Mouse (Mus musculus) MEL (cell line): ENCODE data around the gene Gm26566. TPM values are rescaled to one million over a fixed set of nuclear protein-coding genes. Genes with fewer than 3 reads are reported as not detected.
"Not testable (repeated sequence)": the region's sequence is repeated elsewhere in the genome, so short reads cannot be mapped to it uniquely, and the experiment has no call there.

Experiments used
- DNase-seq: peaks from one replicate; pipeline ENCODE4 v3.0.0; 2011; ENCODE audit warnings: low read depth, low spot score
- H3K27ac ChIP-seq: 2 replicates; pipeline ENCODE4 v1.5.1; 2012; ENCODE audit warnings: low read depth, mild to moderate bottlenecking, control low read depth, low read length, moderate library complexity; ENCODE audit not compliant: control insufficient read depth
- H3K27me3 ChIP-seq, 2 experiments: fragments of 150-350 bp in 1 of 2; sonication (generic) in 1 of 2; 2 replicates each; pipeline ENCODE4 v1.6.1; 2012; ENCODE audit warnings: low read length in 2 of 2, mild to moderate bottlenecking in 2 of 2, improper control_type of control experiment in 1 of 2, moderate library complexity in 1 of 2; ENCODE audit not compliant: insufficient read depth in 2 of 2, control insufficient read depth in 1 of 2
- H3K36me3 ChIP-seq, 2 experiments: 2 replicates each; pipeline ENCODE4 v1.6.1; 2012 to 2014; ENCODE audit warnings: low read length in 2 of 2, improper control_type of control experiment in 1 of 2, inconsistent platforms in 1 of 2, mild to moderate bottlenecking in 1 of 2; ENCODE audit not compliant: insufficient read depth in 2 of 2, control insufficient read depth in 1 of 2
- H3K4me1 ChIP-seq, 2 experiments: fragments of 150-350 bp in 1 of 2; sonication (generic) in 1 of 2; 2 replicates each; pipeline ENCODE4 v1.6.1; 2012; ENCODE audit warnings: low read length in 2 of 2, improper control_type of control experiment in 1 of 2, mild to moderate bottlenecking in 1 of 2; ENCODE audit not compliant: insufficient read depth in 2 of 2, control insufficient read depth in 1 of 2
- H3K4me3 ChIP-seq, 2 experiments: fragments of 150-350 bp in 1 of 2; sonication (generic) in 1 of 2; 2 replicates each; pipeline ENCODE4 v1.5.1; 2012; ENCODE audit warnings: low read depth in 2 of 2, low read length in 2 of 2, mild to moderate bottlenecking in 2 of 2, moderate library complexity in 2 of 2, control low read depth in 1 of 2, improper control_type of control experiment in 1 of 2; ENCODE audit not compliant: control insufficient read depth in 1 of 2, insufficient read depth in 1 of 2
- H3K79me2 ChIP-seq: 2 replicates; pipeline ENCODE4 v1.6.1; 2012; ENCODE audit warnings: mild to moderate bottlenecking, low read length, moderate library complexity; ENCODE audit not compliant: control insufficient read depth, poor library complexity, insufficient read depth
- H3K9ac ChIP-seq: 2 replicates; pipeline ENCODE4 v1.6.1; 2012; ENCODE audit warnings: low read depth, mild to moderate bottlenecking, control low read depth, low read length, moderate library complexity; ENCODE audit not compliant: control insufficient read depth, poor library complexity, severe bottlenecking
- H3K9me3 ChIP-seq: fragments of 150-350 bp; sonication (generic); replicated peaks from 2 replicates; pipeline ENCODE4 v1.6.1; 2012; ENCODE audit warnings: mild to moderate bottlenecking, low read length, improper control_type of control experiment, moderate library complexity; ENCODE audit not compliant: insufficient read depth
- ETS1 ChIP-seq: IDR thresholded peaks from 2 replicates; pipeline ENCODE4 v1.6.1; 2012; ENCODE audit warnings: low read depth, mild to moderate bottlenecking, inconsistent platforms, low read length, improper control_type of control experiment, moderate library complexity
- POLR2A ChIP-seq, 2 experiments: IDR thresholded peaks; 2 replicates each; pipeline ENCODE4 v1.6.1; 2011 to 2012; ENCODE audit warnings: low read length in 2 of 2, mild to moderate bottlenecking in 2 of 2, control low read depth in 1 of 2, improper control_type of control experiment in 1 of 2, low read depth in 1 of 2, moderate library complexity in 1 of 2; ENCODE audit not compliant: control insufficient read depth in 1 of 2, insufficient read depth in 1 of 2, poor library complexity in 1 of 2
- ZMIZ1 ChIP-seq: IDR thresholded peaks from 2 replicates; pipeline ENCODE4 v1.6.1; 2012; ENCODE audit warnings: low read depth, mild to moderate bottlenecking, inconsistent platforms, low read length, improper control_type of control experiment, moderate library complexity
- polyA plus RNA-seq, 2 experiments: library from polyadenylated mRNA; stranded (reverse) in 1 of 2; unstranded in 1 of 2; fragments of >175 nt in 1 of 2; fragments of >200 nt in 1 of 2; gene quantifications; 2 replicates each; pipeline versions ENCODE4 v1.2.1 to v1.2.4; 2012; ENCODE audit warnings: low replicate concordance in 2 of 2, low read depth in 1 of 2; ENCODE audit not compliant: insufficient read length in 2 of 2, insufficient read depth in 1 of 2, missing spikeins in 1 of 2
- total RNA-seq: library from RNA; depleted of rRNA; stranded (reverse); fragments of 300-350 nt; gene quantifications from 2 replicates; pipeline ENCODE4 v1.2.3, GENCODE M21; 2012

Gene Gm26566
- total and polyA plus RNA-seq, 3 experiments: 0.40 to 9.8 TPM; not detected in 1

DNA sequence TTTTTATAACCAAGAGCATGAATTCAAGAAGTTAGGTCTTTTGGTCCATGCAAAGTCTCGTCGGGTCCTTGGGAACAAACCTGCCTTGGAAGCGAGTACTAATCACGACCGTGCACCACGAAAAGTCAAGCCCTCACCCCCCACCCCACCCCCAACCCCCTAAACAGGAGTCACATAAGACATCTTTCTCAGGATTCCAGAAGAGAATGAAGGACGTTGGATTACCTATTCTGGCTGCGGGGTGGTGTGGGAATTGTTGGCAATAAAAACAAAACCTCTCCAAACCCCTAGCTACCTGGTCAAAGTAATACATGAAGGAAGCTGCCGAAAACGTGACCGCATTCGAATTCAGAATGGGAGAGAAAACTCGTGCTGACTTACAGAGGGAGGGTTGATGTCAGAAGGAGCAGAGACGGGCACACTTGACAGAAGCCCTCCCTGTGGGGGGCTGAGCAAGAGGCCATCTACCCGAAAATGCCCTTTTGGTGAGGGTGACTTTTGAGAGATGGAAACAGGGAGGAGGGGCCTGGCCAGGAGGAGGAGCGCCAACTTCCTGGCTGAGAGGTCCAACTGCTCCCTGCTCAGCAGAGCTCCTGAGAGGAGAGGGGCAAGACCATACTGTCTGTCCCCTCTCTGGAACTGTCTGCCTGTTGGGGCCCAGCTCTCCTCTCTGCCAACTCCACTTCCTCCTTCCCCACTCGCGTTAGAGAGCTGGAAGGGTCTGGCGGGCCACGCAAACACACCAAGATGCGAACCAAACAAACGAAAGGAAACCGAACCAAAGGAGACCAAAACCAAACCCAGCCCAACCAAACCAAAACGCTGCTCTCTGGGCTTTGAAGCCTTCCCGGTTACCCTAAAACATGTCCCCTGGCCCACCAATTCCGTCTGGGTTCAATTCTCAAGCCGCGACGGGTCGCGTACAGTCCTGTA is 35.2 kb downstream of the Gm26566 start:
- TF ChIP-seq ZMIZ1: 0 out of 2 replicates have a peak, but pooled peaks have one; percentile 68
- not testable (repeated sequence) for H3K79me2 ChIP-seq, H3K4me1 ChIP-seq, H3K27me3 ChIP-seq, H3K36me3 ChIP-seq, H3K9me3 ChIP-seq, H3K4me3 ChIP-seq, H3K9ac ChIP-seq, H3K27ac ChIP-seq
- DNase-seq: peak; percentile 75

- not testable (repeated sequence) for H3K79me2 ChIP-seq, H3K27me3 ChIP-seq, H3K27ac ChIP-seq, H3K36me3 ChIP-seq, DNase-seq, H3K4me3 ChIP-seq, H3K9me3 ChIP-seq, H3K4me1 ChIP-seq, H3K9ac ChIP-seq
Observed at GRCm38 (mm10) chr4:88757628-88758031, 36.0 kb downstream of the Gm26566 start.

GRCm38 (mm10) chr4:88758751-88759150 is 37.1 kb downstream of the Gm26566 start:
- H3K4me3 ChIP-seq, H3K9me3 ChIP-seq, DNase-seq, H3K27ac ChIP-seq, H3K27me3 ChIP-seq, H3K9ac ChIP-seq, H3K36me3 ChIP-seq, H3K4me1 ChIP-seq, H3K79me2 ChIP-seq: not testable (repeated sequence)

GRCm38 (mm10) chr4:88759610-88760268 is 38.1 kb downstream of the Gm26566 start, which contains the start of gene Gm13283:
TSS of gene Gm13283 (plus strand) at chr4:88760119.
- not testable (repeated sequence) for H3K9me3 ChIP-seq, H3K79me2 ChIP-seq, H3K27ac ChIP-seq, H3K4me1 ChIP-seq, H3K36me3 ChIP-seq, H3K27me3 ChIP-seq
- peak within 1 kb of the TSS; percentile 25 for H3K9ac ChIP-seq
- TF ChIP-seq ZMIZ1: 0 out of 2 replicates have a peak, but pooled peaks have one; percentile 41
- TF ChIP-seq ETS1: 0 out of 2 replicates have a peak, but pooled peaks have one; percentile 15
- TF ChIP-seq POLR2A (IDR thresholded peaks at IDR 0.05; ENCODE audit: control insufficient read depth in 1 of 2, insufficient read depth in 1 of 2, low read depth in 1 of 2, low read length in 2 of 2, poor library complexity in 1 of 2): 0 out of 4 replicates have a peak, but pooled peaks of 1 of the 2 experiments have one; percentile 28
- peak; percentile 82 for DNase-seq
- peak within 1 kb of the TSS in 1 of 2 experiments; percentile 6; a peak in 1 of 4 replicates for H3K4me3 ChIP-seq

DNA sequence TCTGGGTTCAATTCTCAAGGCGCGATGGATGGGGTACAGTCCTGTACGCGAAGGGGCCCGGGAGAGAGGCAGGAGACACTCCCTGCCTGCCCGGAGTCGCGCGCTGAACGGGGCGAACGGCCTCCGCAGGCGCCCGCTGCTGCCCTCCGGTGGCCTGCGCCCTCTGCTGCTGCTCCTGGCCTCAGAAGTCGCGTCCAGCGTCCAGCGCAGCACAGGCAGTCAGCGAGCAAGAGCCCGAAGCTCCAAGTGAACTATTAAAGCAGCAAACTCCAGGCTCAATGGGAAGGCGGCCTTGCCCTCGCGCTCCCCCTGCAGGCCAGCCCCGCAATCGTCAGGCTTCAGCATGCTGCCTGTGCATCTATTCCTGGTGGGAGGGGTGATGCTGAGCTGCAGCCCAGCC is 38.8 kb downstream of the Gm26566 start:
- not testable (repeated sequence) for DNase-seq, H3K79me2 ChIP-seq, H3K9me3 ChIP-seq, H3K4me1 ChIP-seq, H3K27me3 ChIP-seq, H3K4me3 ChIP-seq, H3K27ac ChIP-seq, H3K36me3 ChIP-seq
- H3K9ac ChIP-seq: peak overlapping the region; percentile 25; the same call in 1 of the 2 replicates

- H3K36me3 ChIP-seq, H3K4me3 ChIP-seq, DNase-seq, H3K27me3 ChIP-seq, H3K9me3 ChIP-seq, H3K27ac ChIP-seq, H3K4me1 ChIP-seq, H3K79me2 ChIP-seq, H3K9ac ChIP-seq: not testable (repeated sequence)
Observed at GRCm38 (mm10) chr4:88761776-88762175, 40.2 kb downstream of the Gm26566 start.
